In the genomic region with DNA sequence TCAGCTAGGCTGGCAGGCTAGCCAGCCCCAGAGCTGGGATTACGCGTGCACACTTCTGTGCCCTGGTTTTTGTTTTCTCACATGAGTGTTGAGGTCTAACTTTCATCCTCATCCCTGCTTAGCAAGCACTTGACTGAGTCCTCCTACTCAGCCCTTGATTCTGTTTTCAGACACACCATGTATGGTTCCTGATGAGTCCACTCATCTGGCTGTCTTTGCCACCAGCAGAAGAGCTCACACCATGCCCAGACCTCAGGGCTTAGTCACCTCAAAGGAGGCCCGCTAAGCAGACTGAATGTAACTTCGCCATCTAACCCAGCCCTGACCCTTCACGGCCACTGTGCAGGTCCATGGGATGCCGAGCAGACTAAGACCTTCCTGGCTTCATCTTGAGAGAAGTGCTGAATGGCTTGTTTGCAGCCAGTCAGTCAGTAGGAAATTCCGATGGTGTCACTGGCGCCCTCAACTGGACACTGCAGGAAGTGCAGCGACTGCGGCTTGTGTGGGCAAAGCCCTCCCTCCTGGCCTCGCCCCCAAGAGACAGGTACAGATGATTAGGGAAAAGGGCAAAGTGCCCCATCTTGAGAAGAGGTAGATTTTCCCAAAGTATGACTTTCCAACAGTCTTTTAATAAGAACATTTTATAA, we compare ENCODE assay signal across 9 mouse cellular contexts.
A peak's percentile ranks its signal among the peaks of the same experiment; 100 is the strongest.
DNase-seq lines count a peak whose midpoint lies in the region; ATAC-seq and TF ChIP-seq lines count a peak whose summit lies in the region.
"Had no signal": no experiment of that assay in that cellular context is flagged by ENCODE, and none has a peak within 500 bp of the region (broad histone marks: within the 10 kb centered on the region; RNA-seq: fewer than 3 reads in every experiment).

No protein-coding gene starts in this region.

- no peaks in the 10 kb centered on the region for H3K4me1 ChIP-seq in E14TG2a.4 (replicated peaks; ENCODE audit: low read depth, low read length)
- peaks cover 2% of the 10 kb centered on the region; the same call in 1 of the 2 replicates for H3K4me1 ChIP-seq in cortical plate, adult 2 months (ENCODE audit: control insufficient read depth, insufficient read depth, low read length)
- H3K4me1 ChIP-seq in lung, adult 2 months (ENCODE audit: control insufficient read depth, insufficient read depth, low read length), result no peaks in the 10 kb centered on the region

- TF ChIP-seq CTCF in E14TG2a.4 (conservative IDR thresholded peaks at IDR 0.05; ENCODE audit: low read length), result peak; percentile 97
- TF ChIP-seq CTCF in cortical plate, adult 2 months (IDR thresholded peaks at IDR 0.05; ENCODE audit: extremely low read depth, insufficient read depth, low read length), result peak; percentile 80
- TF ChIP-seq CTCF in lung, adult 2 months (IDR thresholded peaks at IDR 0.05; ENCODE audit: insufficient read depth, low read length), result peak; percentile 86

- 0 out of 2 replicates have a peak, but pooled peaks cover 4% of the 10 kb centered on the region for H3K27me3 ChIP-seq in E14TG2a.4 (ENCODE audit: insufficient read depth, low read length)
- H3K27me3 ChIP-seq: limb, embryonic 15.5 days had no signal

- no peak overlapping the region for H3K27ac ChIP-seq in cortical plate, adult 2 months (ENCODE audit: insufficient read depth, low read length)
- H3K27ac ChIP-seq: limb, embryonic 15.5 days had no signal

- peak; percentile 78 to 80 for DNase-seq in adrenal gland, adult 18-20 months (ENCODE audit: low spot score in 2 of 2)
- DNase-seq in layer of hippocampus, adult 18-20 months (ENCODE audit: low spot score in 2 of 2), result peak; percentile 65 to 89
- peak; percentile 75 for DNase-seq in lung, adult 2 months
- peak; percentile 68 for DNase-seq in right cerebral cortex, postnatal 14 days
- peak; percentile 59 for DNase-seq in yolk sac, embryonic 10.5 days (ENCODE audit: low spot score)

- 46% methylated on average over 11 of the region's 11 CpGs for WGBS in lung, adult 2 months

- no peak overlapping the region for H3K4me3 ChIP-seq in E14TG2a.4 (replicated peaks; ENCODE audit: low read length)
- no peak overlapping the region for H3K4me3 ChIP-seq in cortical plate, adult 2 months (ENCODE audit: insufficient read depth, low read length)
- H3K4me3 ChIP-seq in lung, adult 2 months (replicated peaks; ENCODE audit: extremely low read depth, low read depth, low read length), result no peak overlapping the region
- H3K4me3 ChIP-seq: limb, embryonic 15.5 days had no signal

- TF ChIP-seq POLR2A in cortical plate, adult 2 months (IDR thresholded peaks at IDR 0.05; ENCODE audit: extremely low read depth, insufficient read depth, low read length), result no peak
- TF ChIP-seq POLR2A in lung, adult 2 months (IDR thresholded peaks at IDR 0.05; ENCODE audit: borderline replicate concordance, extremely low read depth, low read depth, low read length), result no peak

- ATAC-seq in granulocyte monocyte progenitor cell, adult 5-6 weeks (replicated peaks; ENCODE audit: poor library complexity, severe bottlenecking), result peak; percentile 74

- no peaks in the 10 kb centered on the region for H3K36me3 ChIP-seq in E14TG2a.4 (ENCODE audit: insufficient read depth, low read length)
- H3K36me3 ChIP-seq: limb, embryonic 15.5 days had no signal

- H3K9me3 ChIP-seq in E14TG2a.4 (ENCODE audit: low read length), result no peaks in the 10 kb centered on the region
- H3K9me3 ChIP-seq: limb, embryonic 15.5 days had no signal
